Mouse (Mus musculus): ENCODE data around the gene Atp2b1. TPM values are rescaled to one million over a fixed set of nuclear protein-coding genes. Genes with fewer than 3 reads are reported as not detected.
A peak's percentile ranks its signal among the peaks of the same experiment; 100 is the strongest.

The Atp2b1 gene
- polyA plus RNA-seq, 1 experiment from 2014 or later: 202 TPM

- ATAC-seq (ENCODE audit: low read depth): no peak
- Histone ChIP-seq H3K9ac (ENCODE audit: low read length) (no peak overlapping the region), H3K4me2 (ENCODE audit: low read depth, low read length) (no peak overlapping the region), H3K27me3 (ENCODE audit: control insufficient read depth, insufficient read depth, low read depth, low read length) (no peaks in the 10 kb centered on the region), H3K9me3 (ENCODE audit: control insufficient read depth, low read length) (no peaks in the 10 kb centered on the region), H3K36me3 (ENCODE audit: control insufficient read depth, insufficient read depth, low read length) (peaks cover 4% of the 10 kb centered on the region), H3K4me1 (replicated peaks; ENCODE audit: control insufficient read depth, insufficient read depth, low read length) (no peaks in the 10 kb centered on the region; the same call in 1 of the 2 replicates), H3K4me3 (ENCODE audit: low read length) (no peak overlapping the region), H3K27ac (ENCODE audit: low read length) (no peak overlapping the region)
- WGBS: 79% methylated on average over 4 of the region's 4 CpGs
Measured at GRCm38 (mm10) chr10:98940137-98940536, 25.9 kb downstream of the Atp2b1 start.

- no peak overlapping the region for H3K4me3 ChIP-seq (ENCODE audit: low read length)
- no peak overlapping the region for H3K27ac ChIP-seq (ENCODE audit: low read length)
- ATAC-seq (ENCODE audit: low read depth): no peak
- H3K36me3 ChIP-seq (ENCODE audit: control insufficient read depth, insufficient read depth, low read length): peaks cover 4% of the 10 kb centered on the region
- 84% methylated on average over 2 of the region's 2 CpGs for WGBS
- no peaks in the 10 kb centered on the region for H3K9me3 ChIP-seq (ENCODE audit: control insufficient read depth, low read length)
- no peaks in the 10 kb centered on the region for H3K27me3 ChIP-seq (ENCODE audit: control insufficient read depth, insufficient read depth, low read depth, low read length)
- H3K4me2 ChIP-seq (ENCODE audit: low read depth, low read length): no peak overlapping the region
- no peaks in the 10 kb centered on the region; the same call in 1 of the 2 replicates for H3K4me1 ChIP-seq (replicated peaks; ENCODE audit: control insufficient read depth, insufficient read depth, low read length)
- H3K9ac ChIP-seq (ENCODE audit: low read length): no peak overlapping the region
Measured at GRCm38 (mm10) chr10:98940799-98941198, 26.6 kb downstream of the Atp2b1 start.

GRCm38 (mm10) chr10:98941991-98942390, 27.8 kb downstream of the Atp2b1 start:
- 58% methylated on average over 6 of the region's 6 CpGs for WGBS
- no peak overlapping the region for H3K4me2 ChIP-seq (ENCODE audit: low read depth, low read length)
- no peak for ATAC-seq (ENCODE audit: low read depth)
- no peak overlapping the region for H3K9ac ChIP-seq (ENCODE audit: low read length)
- no peak overlapping the region for H3K4me3 ChIP-seq (ENCODE audit: low read length)
- no peaks in the 10 kb centered on the region for H3K27me3 ChIP-seq (ENCODE audit: control insufficient read depth, insufficient read depth, low read depth, low read length)
- no peak overlapping the region for H3K27ac ChIP-seq (ENCODE audit: low read length)
- no peaks in the 10 kb centered on the region for H3K9me3 ChIP-seq (ENCODE audit: control insufficient read depth, low read length)
- peaks cover 4% of the 10 kb centered on the region for H3K36me3 ChIP-seq (ENCODE audit: control insufficient read depth, insufficient read depth, low read length)
- H3K4me1 ChIP-seq (replicated peaks; ENCODE audit: control insufficient read depth, insufficient read depth, low read length): peaks cover 3% of the 10 kb centered on the region

GRCm38 (mm10) chr10:98942999-98943398, 28.8 kb downstream of the Atp2b1 start:
- H3K9me3 ChIP-seq (ENCODE audit: control insufficient read depth, low read length): no peaks in the 10 kb centered on the region
- H3K4me1 ChIP-seq (replicated peaks; ENCODE audit: control insufficient read depth, insufficient read depth, low read length): peaks cover 7% of the 10 kb centered on the region
- H3K4me2 ChIP-seq (ENCODE audit: low read depth, low read length): no peak overlapping the region
- no peak overlapping the region for H3K9ac ChIP-seq (ENCODE audit: low read length)
- H3K27ac ChIP-seq (ENCODE audit: low read length): no peak overlapping the region
- no peaks in the 10 kb centered on the region for H3K27me3 ChIP-seq (ENCODE audit: control insufficient read depth, insufficient read depth, low read depth, low read length)
- peaks cover 4% of the 10 kb centered on the region for H3K36me3 ChIP-seq (ENCODE audit: control insufficient read depth, insufficient read depth, low read length)
- no peak overlapping the region for H3K4me3 ChIP-seq (ENCODE audit: low read length)
- peak; percentile 77 for ATAC-seq (ENCODE audit: low read depth)
- 61% methylated on average over 8 of the region's 8 CpGs for WGBS

GRCm38 (mm10) chr10:98943894-98944293, 29.7 kb downstream of the Atp2b1 start:
- H3K9ac ChIP-seq (ENCODE audit: low read length): no peak overlapping the region
- no peak overlapping the region for H3K4me3 ChIP-seq (ENCODE audit: low read length)
- no peak overlapping the region for H3K27ac ChIP-seq (ENCODE audit: low read length)
- H3K4me2 ChIP-seq (ENCODE audit: low read depth, low read length): no peak overlapping the region
- H3K9me3 ChIP-seq (ENCODE audit: control insufficient read depth, low read length): no peaks in the 10 kb centered on the region
- peaks cover 10% of the 10 kb centered on the region for H3K4me1 ChIP-seq (replicated peaks; ENCODE audit: control insufficient read depth, insufficient read depth, low read length)
- no peak for ATAC-seq (ENCODE audit: low read depth)
- no peaks in the 10 kb centered on the region for H3K27me3 ChIP-seq (ENCODE audit: control insufficient read depth, insufficient read depth, low read depth, low read length)
- 89% methylated on average over 8 of the region's 8 CpGs for whole genome bisulfite sequencing
- H3K36me3 ChIP-seq (ENCODE audit: control insufficient read depth, insufficient read depth, low read length): peaks cover 4% of the 10 kb centered on the region

GRCm38 (mm10) chr10:98946031-98946791, 32.0 kb downstream of the Atp2b1 start:
- H3K27me3 ChIP-seq (ENCODE audit: control insufficient read depth, insufficient read depth, low read depth, low read length): no peaks in the 10 kb centered on the region
- WGBS: 64% methylated on average over 9 of the region's 9 CpGs
- ATAC-seq (ENCODE audit: low read depth): no peak

GRCm38 (mm10) chr10:98947206-98947605, 33.0 kb downstream of the Atp2b1 start:
- H3K4me3 ChIP-seq (ENCODE audit: low read length): no peak overlapping the region
- H3K36me3 ChIP-seq (ENCODE audit: control insufficient read depth, insufficient read depth, low read length): no peaks in the 10 kb centered on the region
- WGBS: 45% methylated on average over 2 of the region's 2 CpGs
- ATAC-seq (ENCODE audit: low read depth): no peak
- peaks cover 28% of the 10 kb centered on the region for H3K4me1 ChIP-seq (replicated peaks; ENCODE audit: control insufficient read depth, insufficient read depth, low read length)
- H3K9me3 ChIP-seq (ENCODE audit: control insufficient read depth, low read length): no peaks in the 10 kb centered on the region
- H3K27me3 ChIP-seq (ENCODE audit: control insufficient read depth, insufficient read depth, low read depth, low read length): no peaks in the 10 kb centered on the region
- no peak overlapping the region for H3K4me2 ChIP-seq (ENCODE audit: low read depth, low read length)
- H3K27ac ChIP-seq (ENCODE audit: low read length): no peak overlapping the region
- no peak overlapping the region for H3K9ac ChIP-seq (ENCODE audit: low read length)

More at GRCm38 (mm10) chr10:98946031-98946791, 32.0 kb downstream of the Atp2b1 start:
- Histone ChIP-seq H3K4me2 (ENCODE audit: low read depth, low read length) (no peak overlapping the region), H3K9me3 (ENCODE audit: control insufficient read depth, low read length) (no peaks in the 10 kb centered on the region), H3K4me1 (replicated peaks; ENCODE audit: control insufficient read depth, insufficient read depth, low read length) (peaks cover 24% of the 10 kb centered on the region), H3K4me3 (ENCODE audit: low read length) (no peak overlapping the region), H3K27ac (ENCODE audit: low read length) (no peak overlapping the region), H3K9ac (ENCODE audit: low read length) (no peak overlapping the region), H3K36me3 (ENCODE audit: control insufficient read depth, insufficient read depth, low read length) (no peaks in the 10 kb centered on the region)

- no peak overlapping the region for H3K9ac ChIP-seq (ENCODE audit: low read length)
- H3K27ac ChIP-seq (ENCODE audit: low read length): no peak overlapping the region
- no peaks in the 10 kb centered on the region for H3K36me3 ChIP-seq (ENCODE audit: control insufficient read depth, insufficient read depth, low read length)
- H3K27me3 ChIP-seq (ENCODE audit: control insufficient read depth, insufficient read depth, low read depth, low read length): no peaks in the 10 kb centered on the region
- peaks cover 28% of the 10 kb centered on the region for H3K4me1 ChIP-seq (replicated peaks; ENCODE audit: control insufficient read depth, insufficient read depth, low read length)
- H3K4me2 ChIP-seq (ENCODE audit: low read depth, low read length): no peak overlapping the region
- no peak overlapping the region for H3K4me3 ChIP-seq (ENCODE audit: low read length)
- WGBS: 70% methylated on average over 5 of the region's 5 CpGs
- H3K9me3 ChIP-seq (ENCODE audit: control insufficient read depth, low read length): no peaks in the 10 kb centered on the region
- ATAC-seq (ENCODE audit: low read depth): peak; percentile 63
Measured at GRCm38 (mm10) chr10:98948096-98948495, 33.9 kb downstream of the Atp2b1 start.

- no peak overlapping the region for H3K4me2 ChIP-seq (ENCODE audit: low read depth, low read length)
- no peaks in the 10 kb centered on the region for H3K9me3 ChIP-seq (ENCODE audit: control insufficient read depth, low read length)
- H3K4me1 ChIP-seq (replicated peaks; ENCODE audit: control insufficient read depth, insufficient read depth, low read length): peaks cover 30% of the 10 kb centered on the region
- no peak overlapping the region for H3K27ac ChIP-seq (ENCODE audit: low read length)
- no peak for ATAC-seq (ENCODE audit: low read depth)
- WGBS: 58% methylated on average over 1 of the region's 1 CpGs
- no peaks in the 10 kb centered on the region for H3K36me3 ChIP-seq (ENCODE audit: control insufficient read depth, insufficient read depth, low read length)
- H3K4me3 ChIP-seq (ENCODE audit: low read length): no peak overlapping the region
- no peak overlapping the region for H3K9ac ChIP-seq (ENCODE audit: low read length)
- H3K27me3 ChIP-seq (ENCODE audit: control insufficient read depth, insufficient read depth, low read depth, low read length): no peaks in the 10 kb centered on the region
Measured at GRCm38 (mm10) chr10:98949750-98950149, 35.5 kb downstream of the Atp2b1 start.

Measured in lung, embryonic 16.5 days (tissue).